Mouse (Mus musculus): ENCODE data around the gene Tmem222. TPM values are rescaled to one million over a fixed set of nuclear protein-coding genes. Genes with fewer than 3 reads are reported as not detected.
A peak's percentile ranks its signal among the peaks of the same experiment; 100 is the strongest.

The Tmem222 gene
- total RNA-seq, 2 experiments from 2014 or later: 82.1 to 82.4 TPM

DNA sequence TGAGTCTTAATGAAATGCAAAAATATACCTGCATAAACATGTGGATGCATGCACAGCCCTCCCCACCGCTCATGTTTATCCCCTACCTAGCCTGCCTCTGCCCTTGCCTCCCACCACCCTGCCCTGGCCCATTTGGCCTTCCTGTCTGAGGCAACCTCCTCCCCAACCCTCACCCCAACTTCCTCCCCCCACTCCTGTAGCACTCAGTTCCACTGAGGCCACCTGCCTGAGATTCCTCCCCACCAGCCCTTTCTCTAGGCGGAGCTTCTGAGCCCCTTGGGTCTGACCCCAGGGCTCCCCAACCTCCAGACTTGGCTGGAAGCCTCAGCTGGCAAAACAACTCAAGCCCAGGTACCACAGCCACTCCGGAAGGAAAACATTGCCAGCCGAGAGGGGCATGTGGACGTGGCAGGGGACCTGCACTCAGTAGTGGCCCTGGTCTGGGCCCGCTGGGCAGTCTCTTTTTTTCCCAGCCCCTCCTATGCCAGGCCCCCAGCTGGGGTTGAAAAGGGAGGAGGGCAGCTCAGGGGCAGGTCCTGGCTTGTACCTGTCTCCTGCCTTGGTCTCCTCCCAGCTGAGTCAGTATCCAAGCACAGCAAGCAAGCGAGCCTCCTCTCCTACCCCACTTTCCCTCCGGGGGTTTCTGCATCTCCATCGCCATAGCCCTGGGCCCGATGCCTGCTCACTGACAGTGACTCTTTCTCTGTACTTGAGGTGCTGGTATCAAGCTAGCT lies 15.8 kb downstream of the Tmem222 start:
- intact Hi-C loops (cut with DNase I): no loop called here
- DNase-seq (ENCODE audit: extremely low spot score in 1 of 2, low spot score in 2 of 2): no peak

DNA sequence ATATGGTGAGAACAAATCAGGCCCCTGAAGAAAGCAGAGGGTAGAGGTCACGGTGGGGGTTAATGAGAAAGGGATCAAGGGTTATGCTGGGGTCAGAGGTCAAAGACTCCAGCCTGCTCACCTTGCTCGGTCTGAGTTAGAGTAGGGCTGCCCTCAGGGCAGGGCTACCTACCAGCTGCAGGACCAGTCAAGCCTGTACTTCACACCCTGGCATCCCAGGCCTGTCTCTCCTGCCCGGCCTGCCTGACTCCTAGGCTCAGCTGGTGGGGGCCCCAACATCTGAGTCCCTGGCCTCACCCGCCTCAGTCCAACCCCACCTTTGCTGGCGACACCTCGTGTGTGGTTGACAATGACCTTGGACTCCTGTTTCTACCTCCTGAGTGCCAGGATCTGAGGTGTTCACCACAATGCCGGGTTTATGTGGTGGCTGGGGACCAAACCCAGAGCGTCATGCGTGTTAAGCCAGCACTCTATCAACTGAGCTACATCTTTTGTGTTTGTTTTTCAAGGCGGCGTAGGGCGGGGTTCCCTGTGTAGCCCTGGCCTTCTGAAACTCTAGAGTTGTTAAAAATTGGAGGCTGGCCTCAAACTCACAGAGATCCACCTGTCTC lies 19.7 kb downstream of the Tmem222 start:
- no peak for DNase-seq (ENCODE audit: extremely low spot score in 1 of 2, low spot score in 2 of 2)
- intact Hi-C loops (cut with DNase I): no loop called here

DNA sequence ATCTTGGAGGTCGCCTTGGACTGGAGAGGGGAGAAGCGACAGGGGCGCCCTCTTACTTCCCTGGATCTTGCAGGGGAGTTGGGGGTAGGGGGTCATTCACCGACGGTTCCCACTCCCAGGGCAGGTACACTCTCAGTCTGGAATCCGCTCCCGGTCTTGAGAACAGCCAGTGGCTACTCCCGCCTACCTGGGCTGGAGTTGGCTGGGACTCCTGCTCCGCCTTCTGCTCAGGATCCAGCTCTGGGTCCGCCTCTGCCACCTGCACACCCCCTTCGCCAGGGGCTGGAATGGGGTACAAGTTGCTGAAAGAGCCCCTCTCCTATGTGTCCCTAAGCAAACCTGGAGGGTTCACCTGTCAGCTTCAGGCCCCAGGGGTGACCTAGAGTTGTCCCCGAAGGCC lies 20.4 kb downstream of the Tmem222 start:
- intact Hi-C loops (cut with DNase I): no loop called here
- DNase-seq (ENCODE audit: extremely low spot score in 1 of 2, low spot score in 2 of 2): no peak

DNA sequence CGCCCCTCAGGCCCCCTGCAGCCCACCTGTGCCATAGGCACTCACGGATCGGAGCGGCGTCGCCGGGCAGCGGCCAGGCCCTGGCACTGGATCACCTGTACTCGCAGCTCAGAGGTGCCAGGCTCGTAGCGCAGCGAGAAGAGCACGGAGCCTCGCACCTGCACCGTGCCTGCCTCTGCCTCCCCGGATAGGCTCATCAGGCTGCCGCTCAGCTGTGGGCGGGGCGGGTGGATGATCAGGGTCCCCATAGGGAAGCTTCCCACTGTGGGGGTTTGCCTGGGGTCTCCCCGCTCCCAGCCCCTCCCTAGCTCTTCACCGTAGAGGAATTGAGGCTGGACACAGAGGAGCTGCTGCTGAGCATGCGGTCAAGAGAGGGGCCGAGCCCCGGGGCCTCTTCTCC lies 20.8 kb downstream of the Tmem222 start:
- DNase-seq (ENCODE audit: extremely low spot score in 1 of 2, low spot score in 2 of 2): no peak
- intact Hi-C loops (cut with DNase I): no loop called here

DNA sequence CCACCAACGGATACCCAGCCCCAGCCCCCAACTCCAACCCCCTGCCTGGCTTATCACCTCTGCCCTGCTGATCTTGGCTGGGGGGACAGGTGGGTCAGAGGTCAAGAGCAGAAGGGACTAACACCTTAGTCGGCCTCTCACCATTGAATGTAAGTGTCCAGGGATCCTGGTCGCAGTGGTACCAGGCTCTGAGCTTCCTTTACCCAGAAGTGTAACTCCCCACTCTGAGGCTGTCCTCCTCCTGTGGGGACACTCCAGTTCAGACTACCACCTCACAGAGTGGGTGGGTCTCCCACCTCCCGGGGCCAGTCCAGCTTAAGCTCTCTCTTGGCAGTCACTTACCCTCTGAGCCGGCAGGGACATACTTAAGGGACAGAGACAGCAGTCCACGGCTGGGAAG lies 22.2 kb downstream of the Tmem222 start:
- intact Hi-C loops (cut with DNase I): no loop called here
- DNase-seq (ENCODE audit: extremely low spot score in 1 of 2, low spot score in 2 of 2): no peak

DNA sequence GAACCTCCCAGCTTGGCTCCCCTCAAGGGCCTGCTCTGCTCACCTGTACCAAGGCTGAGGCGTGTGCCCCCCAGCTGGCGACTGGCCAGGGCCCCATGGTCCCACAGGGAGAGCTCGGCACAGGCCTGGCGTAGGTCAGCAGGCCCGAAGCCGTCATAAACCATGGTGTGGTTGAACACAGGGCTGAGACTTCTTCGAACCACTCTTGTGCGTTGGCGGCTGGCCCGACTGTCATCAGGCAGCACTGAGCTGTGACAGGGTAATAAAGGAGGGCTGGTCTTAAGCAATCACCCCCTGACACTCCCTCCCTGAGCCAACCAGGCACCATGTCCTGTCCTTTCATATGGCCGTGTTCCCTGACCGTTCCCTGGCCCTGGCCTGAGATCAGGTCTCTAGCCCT lies 24.2 kb downstream of the Tmem222 start:
- intact Hi-C loops (cut with DNase I): no loop called here

DNA sequence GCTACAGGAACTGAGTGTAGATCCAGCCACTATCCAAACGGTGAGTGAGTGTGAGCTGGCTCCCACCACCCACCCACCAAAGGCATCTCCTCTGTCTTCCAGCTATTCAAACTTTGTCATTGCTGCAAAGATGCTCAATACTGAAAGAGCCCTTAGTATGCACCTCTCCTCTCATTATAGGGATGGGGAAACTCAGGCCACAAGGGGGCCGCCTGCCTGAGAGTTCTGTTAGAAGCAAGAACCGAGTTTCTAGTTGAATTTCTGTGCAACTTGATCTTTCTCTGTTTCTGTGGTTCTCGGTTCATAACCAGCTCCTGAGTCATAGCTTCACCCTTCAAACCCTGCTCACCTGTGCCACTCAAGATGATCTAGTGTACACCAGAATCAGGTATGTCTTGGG lies 25.5 kb downstream of the Tmem222 start:
- intact Hi-C loops (cut with DNase I): no loop called here
- no peak for DNase-seq (ENCODE audit: extremely low spot score in 1 of 2, low spot score in 2 of 2)

More for the DNA sequence above, 24.2 kb downstream of the Tmem222 start:
- no peak for DNase-seq (ENCODE audit: extremely low spot score in 1 of 2, low spot score in 2 of 2)

DNA sequence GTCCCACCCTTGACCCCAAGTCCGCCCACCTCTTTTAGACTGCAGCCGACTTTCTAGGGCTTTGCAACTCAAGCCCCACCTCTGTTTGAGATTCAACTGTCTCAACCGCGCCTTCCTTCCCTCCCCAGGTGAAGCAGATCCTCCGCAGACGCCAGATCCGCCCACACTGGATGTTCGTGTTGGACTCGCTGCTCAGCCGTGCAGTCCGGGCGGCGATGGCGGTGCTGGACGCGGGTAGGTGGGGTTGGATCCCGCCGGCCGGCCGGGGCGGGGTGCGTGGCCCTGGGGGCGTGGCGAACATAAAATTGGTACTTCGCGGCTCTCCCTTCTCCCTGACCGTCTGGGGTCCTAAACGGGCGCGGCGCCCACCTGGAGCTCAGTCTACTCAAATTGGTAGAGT lies 26.4 kb downstream of the Tmem222 start:
- peak in 1 of 2 experiments; percentile 49 for DNase-seq (ENCODE audit: extremely low spot score in 1 of 2, low spot score in 2 of 2)
- intact Hi-C loops (cut with DNase I): no loop called here

DNA sequence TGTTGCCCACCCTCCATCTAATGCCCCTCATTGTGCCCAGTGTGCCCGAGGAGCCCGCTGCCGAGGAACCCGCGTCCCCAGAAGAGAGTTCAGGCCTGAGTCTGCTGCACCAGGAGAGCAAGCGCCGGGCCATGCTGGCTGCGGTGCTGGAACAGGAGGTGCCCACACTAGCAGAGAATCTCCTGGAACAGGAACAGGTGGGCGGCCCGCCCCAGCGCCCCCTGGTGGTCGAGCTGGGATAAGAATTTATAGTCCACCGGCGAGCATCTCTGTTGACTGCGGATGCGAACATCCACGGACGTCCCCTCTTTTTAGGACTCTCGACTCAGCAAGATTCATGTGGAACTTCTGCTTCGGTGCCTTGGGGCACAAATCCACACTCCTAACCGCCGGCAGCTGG lies 27.0 kb downstream of the Tmem222 start:
- DNase-seq (ENCODE audit: extremely low spot score in 1 of 2, low spot score in 2 of 2): peak; percentile 53 to 82
- intact Hi-C loops (cut with DNase I): no loop called here

DNA sequence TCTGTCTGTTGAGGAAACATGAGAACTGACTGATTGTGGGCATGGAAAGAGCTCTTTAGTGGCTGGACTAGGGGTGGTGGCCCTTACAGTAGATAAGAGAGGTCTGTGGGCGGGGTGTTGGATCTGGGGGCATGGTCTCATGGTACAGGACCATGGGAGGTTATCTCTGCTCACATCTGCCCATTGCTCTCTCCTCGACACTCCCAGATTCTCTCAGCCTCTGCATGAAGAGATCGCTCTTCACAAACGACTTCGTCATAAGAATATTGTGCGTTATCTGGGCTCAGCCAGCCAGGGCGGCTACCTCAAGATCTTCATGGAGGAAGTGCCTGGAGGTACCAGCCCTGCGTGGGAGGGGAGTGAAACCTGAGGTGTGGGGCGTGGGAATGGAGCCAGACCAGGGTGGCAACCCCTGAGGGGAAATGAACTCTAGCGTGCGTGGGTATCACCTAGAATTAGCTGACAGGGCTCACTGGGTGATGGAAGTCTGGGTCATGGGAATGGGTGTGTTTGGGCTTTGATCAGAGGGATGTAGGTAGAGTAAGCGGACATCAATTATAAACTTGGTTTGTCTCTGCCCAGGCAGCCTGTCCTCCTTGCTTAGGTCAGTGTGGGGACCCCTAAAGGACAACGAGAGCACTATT lies 29.7 kb downstream of the Tmem222 start:
- intact Hi-C loops (cut with DNase I): no loop called here
- DNase-seq (ENCODE audit: extremely low spot score in 1 of 2, low spot score in 2 of 2): no peak

DNA sequence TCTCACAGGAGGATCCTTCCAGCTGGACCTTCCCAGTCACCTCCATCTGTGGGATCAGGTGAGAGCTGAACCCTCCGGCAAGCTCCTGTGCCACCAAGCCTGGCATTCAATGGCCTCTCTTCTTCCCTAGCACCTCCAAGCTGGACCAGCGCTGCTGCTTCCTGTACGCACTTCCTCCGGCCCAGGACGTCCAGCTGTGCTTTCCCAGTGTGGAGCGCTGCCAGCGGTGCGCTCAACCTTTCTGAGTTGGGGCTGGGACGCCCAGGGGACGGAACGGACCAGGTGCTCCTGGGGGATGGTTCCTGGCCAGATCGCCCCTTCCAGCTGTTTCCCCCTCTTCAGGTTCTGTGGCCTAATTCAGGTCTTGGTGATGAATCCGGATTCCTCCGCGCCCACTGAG lies 30.5 kb downstream of the Tmem222 start:
- intact Hi-C loops (cut with DNase I): no loop called here

DNA sequence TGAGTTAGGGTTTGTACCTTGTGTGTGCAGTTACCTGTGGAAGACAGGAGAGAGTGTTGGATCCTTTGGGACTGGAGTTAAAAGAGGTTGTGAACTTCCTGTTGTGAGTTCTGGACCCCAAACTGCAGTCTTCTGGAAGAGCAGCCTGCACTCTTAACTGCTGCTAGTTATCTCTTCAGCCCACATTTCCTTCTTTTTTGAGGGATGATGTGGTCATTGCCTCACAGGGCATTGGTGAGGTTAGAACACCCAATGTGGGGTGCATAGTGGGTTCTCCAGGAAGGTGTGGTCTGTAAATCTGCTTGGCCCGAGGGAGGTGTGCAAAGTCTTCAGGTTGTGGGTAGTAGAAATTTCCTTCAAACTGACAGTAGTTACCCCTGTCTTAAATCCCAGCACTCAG lies 33.3 kb downstream of the Tmem222 start:
- intact Hi-C loops (cut with DNase I): no loop called here
- no peak for DNase-seq (ENCODE audit: extremely low spot score in 1 of 2, low spot score in 2 of 2)

More for the DNA sequence above, 30.5 kb downstream of the Tmem222 start:
- DNase-seq (ENCODE audit: extremely low spot score in 1 of 2, low spot score in 2 of 2): peak in 1 of 2 experiments; percentile 50

DNA sequence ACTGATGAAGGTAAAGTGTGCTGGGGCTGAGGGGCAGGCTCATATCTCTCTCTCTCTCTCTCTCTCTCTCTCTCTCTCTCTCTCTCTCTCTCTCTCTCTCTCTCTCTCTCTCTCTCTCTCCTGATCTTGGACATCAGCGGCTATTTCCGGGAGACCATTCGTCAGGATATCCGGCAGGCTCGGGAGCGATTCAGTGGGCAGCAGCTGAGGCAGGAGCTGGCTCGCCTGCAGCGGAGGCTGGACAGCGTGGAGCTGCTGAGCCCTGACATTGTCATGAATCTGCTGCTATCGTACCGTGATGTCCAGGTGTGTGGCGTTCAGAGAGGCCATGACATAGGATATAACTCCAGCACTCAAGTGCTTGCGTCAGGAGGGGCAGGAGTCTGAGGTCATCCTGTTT lies 34.1 kb downstream of the Tmem222 start:
- DNase-seq (ENCODE audit: extremely low spot score in 1 of 2, low spot score in 2 of 2): no peak

DNA sequence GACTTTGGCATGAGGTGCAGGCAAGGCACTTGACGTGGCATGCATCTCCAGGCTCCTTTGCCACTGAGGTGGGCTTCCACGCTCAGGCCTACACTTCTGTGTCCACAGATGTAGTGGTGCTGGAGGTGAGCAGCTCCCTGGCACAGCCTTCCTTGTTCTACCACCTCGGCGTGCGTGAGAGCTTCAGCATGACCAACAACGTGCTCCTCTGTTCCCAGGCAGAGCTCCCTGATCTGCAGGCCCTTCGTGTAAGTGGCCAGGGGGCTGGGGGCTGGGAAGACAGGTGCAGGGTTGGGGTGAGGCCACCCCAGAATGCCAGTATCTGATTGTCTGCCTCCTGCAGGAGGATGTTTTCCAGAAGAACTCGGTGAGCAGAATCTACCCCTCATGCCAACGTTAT lies 34.9 kb downstream of the Tmem222 start:
- intact Hi-C loops (cut with DNase I): no loop called here
- DNase-seq (ENCODE audit: extremely low spot score in 1 of 2, low spot score in 2 of 2): no peak

More for the DNA sequence above, 34.1 kb downstream of the Tmem222 start:
- intact Hi-C loops (cut with DNase I): no loop called here

DNA sequence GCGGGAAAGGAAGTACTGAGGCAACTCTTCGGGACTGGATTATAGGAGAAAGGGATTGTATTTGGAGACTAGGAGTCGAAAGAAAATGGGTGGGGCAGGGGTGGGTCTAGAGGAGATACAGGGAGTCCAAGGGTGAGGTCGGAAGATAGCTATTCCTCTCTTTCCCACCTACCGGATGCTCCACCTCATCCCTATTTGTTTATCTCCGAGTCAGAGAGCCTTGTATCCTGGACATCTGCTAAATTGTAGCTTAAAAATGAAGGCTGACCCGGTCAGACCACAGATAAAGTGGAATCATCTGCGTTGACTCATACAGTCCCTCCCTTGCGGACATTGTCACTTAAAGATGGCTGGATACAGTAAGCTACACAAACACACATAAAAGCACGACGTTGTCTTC lies 35.7 kb downstream of the Tmem222 start:
- intact Hi-C loops (cut with DNase I): no loop called here
- DNase-seq (ENCODE audit: extremely low spot score in 1 of 2, low spot score in 2 of 2): no peak

DNA sequence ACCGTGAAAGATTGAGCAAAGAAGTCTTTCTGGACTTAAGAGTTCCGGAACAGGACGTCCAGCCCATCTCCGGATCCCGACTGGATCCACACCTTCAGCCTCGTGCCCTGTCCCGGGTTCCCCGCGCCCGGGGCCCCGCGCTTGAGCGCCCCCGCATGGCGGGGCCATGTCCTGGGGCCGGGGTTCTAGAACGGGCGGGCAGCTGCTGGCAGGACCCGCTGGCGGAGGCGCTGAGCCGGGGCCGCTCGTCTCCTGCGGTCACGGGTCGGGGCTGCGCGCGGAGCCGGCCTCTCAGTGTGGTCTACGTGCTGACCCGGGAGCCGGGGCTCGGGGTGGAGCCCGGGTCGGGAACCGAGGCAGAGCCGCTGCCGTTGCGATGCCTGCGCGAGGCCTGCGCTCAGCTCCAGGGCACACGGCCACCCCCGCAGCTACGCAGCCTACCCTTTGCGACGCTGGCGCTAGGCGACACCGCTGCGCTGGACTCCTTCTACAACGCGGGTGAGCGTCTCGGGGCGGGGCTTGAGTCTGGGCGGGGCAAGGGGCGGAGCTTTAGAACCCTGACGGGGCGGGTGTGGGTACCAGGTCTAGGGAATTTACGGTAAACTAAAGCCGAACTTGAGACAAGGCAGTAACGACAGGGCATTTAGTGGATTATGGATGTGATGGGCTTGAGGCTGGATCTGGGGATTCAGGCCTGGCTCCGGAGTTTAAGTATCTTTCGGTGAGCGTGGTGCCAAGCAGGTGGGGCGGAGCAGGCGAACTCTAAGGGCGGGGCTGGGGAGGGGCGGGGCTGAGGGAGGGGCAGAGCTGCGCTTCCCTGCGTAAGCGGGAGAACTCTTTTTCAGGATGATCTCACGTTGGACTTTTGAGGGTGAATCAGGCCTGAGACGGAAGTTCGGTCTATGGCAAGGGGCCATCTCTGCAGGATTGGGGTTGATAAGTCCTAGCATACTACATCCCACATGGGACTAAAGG lies 36.4 kb downstream of the Tmem222 start:
- intact Hi-C loops (cut with DNase I): no loop called here

DNA sequence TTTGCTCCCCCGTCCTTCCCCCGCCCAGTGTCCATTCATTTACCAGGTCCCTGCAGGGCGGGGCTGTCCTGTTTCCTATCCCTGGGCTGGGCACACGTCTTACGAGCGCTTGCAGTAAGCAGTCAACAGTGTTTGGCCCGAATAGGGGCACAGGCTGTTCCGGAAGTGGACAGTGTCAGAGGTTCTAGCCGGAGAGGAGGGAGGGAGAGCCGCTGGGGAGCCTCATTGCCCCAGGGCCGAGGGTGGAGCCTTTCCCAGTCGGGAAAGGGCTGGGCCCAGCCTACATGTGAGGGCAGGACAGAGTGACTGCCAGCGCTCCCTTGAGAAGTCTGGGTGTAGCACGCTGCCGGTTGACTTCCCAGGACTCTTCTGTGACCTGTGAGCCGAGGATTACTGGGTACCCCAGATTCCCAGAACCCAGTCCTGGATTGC lies 37.1 kb downstream of the Tmem222 start, which contains the start of gene Map3k6:
Gene Map3k6 (plus strand): TSS at position 329 of the 432 bp plus-strand sequence.
- DNase-seq (ENCODE audit: extremely low spot score in 1 of 2, low spot score in 2 of 2): peak in 1 of 2 experiments; percentile 82
- intact Hi-C loops (cut with DNase I): no loop called here

More for the DNA sequence above, 36.4 kb downstream of the Tmem222 start:
- DNase-seq (ENCODE audit: extremely low spot score in 1 of 2, low spot score in 2 of 2): peak; percentile 70 to 91

DNA sequence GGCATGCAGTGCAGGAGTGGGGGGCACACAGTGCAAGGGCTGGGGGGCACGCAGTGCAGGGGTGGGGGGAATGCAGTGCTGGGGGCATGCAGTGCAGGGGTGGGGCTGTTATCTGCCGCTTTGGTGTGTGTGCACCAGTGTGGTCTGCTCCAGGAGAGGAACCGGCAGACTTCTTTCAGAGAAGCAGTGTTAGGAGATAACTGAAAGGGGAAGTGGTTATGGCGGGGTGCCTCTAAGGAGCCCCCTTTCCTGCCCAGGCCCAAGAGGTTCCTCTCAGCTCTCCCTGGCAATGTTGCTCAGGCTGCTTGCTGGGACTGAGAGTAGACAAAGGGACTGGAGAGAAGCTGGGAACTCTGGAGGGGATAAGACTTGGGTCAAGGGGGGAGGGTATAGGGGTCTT lies 39.7 kb downstream of the Tmem222 start:
- DNase-seq (ENCODE audit: extremely low spot score in 1 of 2, low spot score in 2 of 2): no peak
- intact Hi-C loops (cut with DNase I): no loop called here

DNA sequence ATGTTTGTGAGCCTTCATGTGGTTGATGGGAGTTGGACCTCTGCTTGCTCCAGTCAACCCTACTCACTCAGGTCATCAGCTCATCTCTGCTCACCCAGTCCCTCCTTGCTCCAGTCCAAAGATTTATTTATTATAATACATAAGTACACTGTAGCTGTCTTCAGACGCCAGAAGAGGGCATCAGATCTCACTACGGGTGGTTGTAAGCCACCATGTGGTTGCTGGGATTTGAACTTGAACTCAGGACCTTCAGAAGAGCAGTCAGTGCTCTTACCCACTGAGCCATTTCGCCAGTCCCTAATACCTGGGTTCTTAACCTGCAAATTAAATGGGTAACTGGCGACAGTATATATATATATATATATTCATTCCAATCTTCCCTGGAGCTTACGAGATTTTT lies 42.2 kb downstream of the Tmem222 start:
- no peak for DNase-seq (ENCODE audit: extremely low spot score in 1 of 2, low spot score in 2 of 2)
- intact Hi-C loops (cut with DNase I): no loop called here

All from left cerebral cortex, postnatal 10 days (tissue).